Mouse (Mus musculus) lung, embryonic 16.5 days (tissue): ENCODE measurements around the gene Plekhb2. TPM values are rescaled to one million over a fixed set of nuclear protein-coding genes. Genes with fewer than 3 reads are reported as not detected.

Experiments used
- ATAC-seq: fragments of 200-750 bp; cut with Nextera tagmentation; 2 replicates; pipeline ENCODE4 v1.8.0; 2017; ENCODE audit warnings: low read depth, mild to moderate bottlenecking, moderate library complexity
- H3K27ac ChIP-seq: fragments of 300-500 bp; sonication (generic); 2 replicates; pipeline ENCODE4 v1.5.1; 2014; ENCODE audit warnings: mild to moderate bottlenecking, control low read depth, low read length
- H3K27me3 ChIP-seq: fragments of 300-500 bp; sonication (generic); 2 replicates; pipeline ENCODE4 v1.6.1; 2014; ENCODE audit warnings: low read depth, low read length, mixed read lengths; ENCODE audit not compliant: control insufficient read depth, insufficient read depth
- H3K36me3 ChIP-seq: fragments of 300-500 bp; sonication (generic); 2 replicates; pipeline ENCODE4 v1.6.1; 2014; ENCODE audit warnings: low read length; ENCODE audit not compliant: control insufficient read depth, insufficient read depth
- H3K4me1 ChIP-seq: fragments of 300-500 bp; sonication (generic); replicated peaks from 2 replicates; pipeline ENCODE4 v1.6.1; 2014; ENCODE audit warnings: low read length, mixed read lengths; ENCODE audit not compliant: control insufficient read depth, insufficient read depth
- H3K4me2 ChIP-seq: fragments of 300-500 bp; sonication (generic); 2 replicates; pipeline ENCODE4 v1.6.1; 2014; ENCODE audit warnings: low read depth, low read length, control low read depth
- H3K4me3 ChIP-seq: fragments of 300-500 bp; sonication (generic); 2 replicates; pipeline ENCODE4 v1.5.1; 2014; ENCODE audit warnings: mild to moderate bottlenecking, low read length, control low read depth
- H3K9ac ChIP-seq: fragments of 300-500 bp; sonication (generic); 2 replicates; pipeline ENCODE4 v1.6.1; 2014; ENCODE audit warnings: low read length, control low read depth
- H3K9me3 ChIP-seq: fragments of 300-500 bp; sonication (generic); 2 replicates; pipeline ENCODE4 v1.6.1; 2016; ENCODE audit warnings: low read length; ENCODE audit not compliant: control insufficient read depth
- WGBS: fragments of 180-500 bp; shearing (Covaris S2); extraction: QIAGEN DNeasy Blood & Tissue Kit; methylation state at CpG from one replicate; pipeline ENCODE4 v1.1.7; 2014; 5-methylcytosine and 5-hydroxymethylcytosine counted together
- polyA plus RNA-seq: library from polyadenylated mRNA; unstranded; fragments of >200 nt; fragmentation: Nextera tagmentation; extraction: Ambion mirVana; gene quantifications from 2 replicates; pipeline ENCODE4 v1.2.1, GENCODE M21; 2015

The Plekhb2 gene
- polyA plus RNA-seq, 1 experiment from 2014 or later, result 35.7 TPM

DNA sequence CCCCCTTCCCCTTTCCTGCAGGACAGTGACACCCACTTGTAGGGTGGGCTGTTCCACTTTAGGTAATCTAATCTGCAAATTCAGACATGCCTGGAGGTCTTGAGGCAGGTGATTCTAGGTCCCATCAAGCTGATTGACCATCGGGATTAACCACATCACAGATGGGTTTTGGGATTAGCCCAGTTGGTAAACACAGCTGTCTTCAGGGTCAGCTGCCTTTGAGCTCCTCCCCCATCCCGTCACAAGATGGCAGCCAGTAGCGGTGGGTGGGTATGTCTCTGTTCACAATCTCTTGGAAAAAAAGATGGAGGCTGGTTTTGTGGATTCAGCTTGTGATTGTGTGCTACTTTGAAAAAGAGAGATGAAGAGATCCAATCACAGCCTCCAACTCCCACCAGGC is 10.0 kb downstream of the Plekhb2 start:
- Histone ChIP-seq H3K4me1 (no peaks in the 10 kb centered on the region; the same call in 1 of the 2 replicates), H3K9ac (no peak overlapping the region)
- WGBS, result 79% methylated on average over 3 of the region's 3 CpGs

DNA sequence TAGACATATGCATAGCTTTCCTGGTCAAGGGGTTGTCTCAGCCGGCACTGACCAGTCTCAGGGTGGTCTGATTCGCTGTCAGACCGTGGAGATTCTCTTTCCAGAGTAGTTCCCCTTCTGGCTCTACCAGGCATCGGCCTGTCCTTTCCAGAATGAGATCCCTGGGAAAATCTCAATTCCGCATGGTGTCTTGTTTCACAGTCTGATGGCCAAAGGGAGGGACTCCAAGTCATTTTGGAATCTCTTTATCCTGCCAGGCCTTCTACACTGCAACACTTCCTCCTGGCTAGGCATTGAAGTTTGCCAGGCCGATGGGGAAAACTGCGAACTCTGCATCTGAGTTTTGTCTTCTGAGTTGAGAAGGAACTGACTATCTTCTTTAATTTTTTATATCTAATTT is 10.4 kb downstream of the Plekhb2 start:
- Histone ChIP-seq H3K9ac (no peak overlapping the region), H3K4me3 (no peak overlapping the region), H3K27ac (no peak overlapping the region), H3K4me2 (no peak overlapping the region), H3K27me3 (no peaks in the 10 kb centered on the region), H3K36me3 (no peaks in the 10 kb centered on the region), H3K9me3 (no peaks in the 10 kb centered on the region), H3K4me1 (no peaks in the 10 kb centered on the region; the same call in 1 of the 2 replicates)
- 82% methylated on average over 7 of the region's 7 CpGs for WGBS
- ATAC-seq, result no peak

More for the DNA sequence above, 10.0 kb downstream of the Plekhb2 start:
- H3K36me3 ChIP-seq, result no peaks in the 10 kb centered on the region
- H3K9me3 ChIP-seq, result no peaks in the 10 kb centered on the region
- H3K27ac ChIP-seq, result no peak overlapping the region
- H3K27me3 ChIP-seq, result no peaks in the 10 kb centered on the region
- H3K4me2 ChIP-seq, result no peak overlapping the region
- H3K4me3 ChIP-seq, result no peak overlapping the region
- no peak for ATAC-seq

DNA sequence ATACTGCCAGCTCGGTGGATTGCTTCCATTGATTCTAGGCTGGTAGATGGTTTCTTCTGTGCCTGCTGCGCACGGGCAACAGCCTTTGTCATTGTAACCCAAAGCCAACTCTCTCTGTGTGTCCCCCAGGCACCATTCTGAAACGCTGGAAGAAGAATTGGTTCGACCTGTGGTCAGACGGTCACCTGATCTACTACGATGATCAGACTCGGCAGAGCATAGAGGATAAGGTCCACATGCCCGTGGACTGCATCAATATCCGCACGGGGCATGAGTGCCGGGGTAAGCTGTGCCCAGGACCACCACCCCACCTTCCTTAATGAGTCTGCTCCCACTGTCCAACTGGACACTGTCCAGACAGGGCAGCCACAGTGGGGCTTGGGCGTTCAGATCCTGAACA is 13.1 kb downstream of the Plekhb2 start:
- 91% methylated on average over 13 of the region's 13 CpGs for WGBS
- Histone ChIP-seq H3K4me1 (no peaks in the 10 kb centered on the region; the same call in 1 of the 2 replicates), H3K9ac (no peak overlapping the region), H3K9me3 (no peaks in the 10 kb centered on the region), H3K4me3 (no peak overlapping the region), H3K36me3 (no peaks in the 10 kb centered on the region), H3K27ac (no peak overlapping the region), H3K27me3 (no peaks in the 10 kb centered on the region), H3K4me2 (no peak overlapping the region)
- no peak for ATAC-seq

DNA sequence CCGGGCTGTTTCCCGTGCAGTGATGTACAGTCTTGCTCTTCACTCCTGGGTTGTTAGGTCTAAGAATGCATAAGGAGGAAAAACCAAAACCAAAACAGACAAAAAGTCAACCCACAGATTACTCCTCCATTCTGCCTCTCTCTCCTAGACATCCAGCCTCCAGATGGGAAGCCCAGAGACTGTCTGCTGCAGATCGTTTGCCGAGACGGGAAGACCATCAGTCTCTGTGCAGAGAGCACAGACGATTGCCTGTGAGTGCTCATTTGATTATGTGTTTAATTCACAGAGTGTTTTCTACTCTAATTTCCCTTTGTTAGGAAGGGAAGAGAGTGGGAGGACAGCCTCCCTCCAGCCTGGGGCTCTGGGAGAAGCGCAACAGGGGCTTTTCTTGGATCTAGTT is 13.5 kb downstream of the Plekhb2 start:
- Histone ChIP-seq H3K36me3 (no peaks in the 10 kb centered on the region), H3K4me3 (no peak overlapping the region), H3K27ac (peak overlapping the region; percentile 45), H3K4me2 (no peak overlapping the region), H3K27me3 (no peaks in the 10 kb centered on the region), H3K4me1 (no peaks in the 10 kb centered on the region; the same call in 1 of the 2 replicates), H3K9me3 (no peaks in the 10 kb centered on the region), H3K9ac (no peak overlapping the region)
- no peak for ATAC-seq
- 73% methylated on average over 7 of the region's 7 CpGs for WGBS

DNA sequence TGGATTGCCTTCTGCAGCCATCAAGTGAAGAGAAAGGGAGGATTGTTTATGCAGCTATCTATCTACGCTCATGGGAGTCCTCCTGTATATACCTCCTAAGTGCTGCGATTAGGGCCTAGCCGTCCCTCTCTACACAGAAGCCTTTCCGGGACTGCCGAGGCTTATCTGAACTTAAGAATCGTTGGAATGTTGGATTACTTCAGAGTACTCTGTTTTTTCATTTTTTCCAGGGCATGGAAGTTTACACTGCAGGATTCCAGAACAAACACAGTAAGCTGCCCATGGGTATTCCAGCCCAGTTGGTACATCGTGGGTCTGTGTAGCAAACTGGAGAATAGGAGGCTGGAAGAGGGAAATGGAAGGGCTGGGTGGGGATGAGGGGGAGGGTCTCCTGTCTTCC is 14.5 kb downstream of the Plekhb2 start:
- no peaks in the 10 kb centered on the region for H3K9me3 ChIP-seq
- H3K4me2 ChIP-seq, result no peak overlapping the region
- H3K36me3 ChIP-seq, result no peaks in the 10 kb centered on the region
- WGBS, result 25% methylated on average over 7 of the region's 7 CpGs
- peak; percentile 83 for ATAC-seq
- H3K27ac ChIP-seq, result peak overlapping the region; percentile 84
- no peak overlapping the region for H3K9ac ChIP-seq
- no peaks in the 10 kb centered on the region; the same call in 1 of the 2 replicates for H3K4me1 ChIP-seq
- H3K4me3 ChIP-seq, result no peak overlapping the region
- H3K27me3 ChIP-seq, result no peaks in the 10 kb centered on the region

DNA sequence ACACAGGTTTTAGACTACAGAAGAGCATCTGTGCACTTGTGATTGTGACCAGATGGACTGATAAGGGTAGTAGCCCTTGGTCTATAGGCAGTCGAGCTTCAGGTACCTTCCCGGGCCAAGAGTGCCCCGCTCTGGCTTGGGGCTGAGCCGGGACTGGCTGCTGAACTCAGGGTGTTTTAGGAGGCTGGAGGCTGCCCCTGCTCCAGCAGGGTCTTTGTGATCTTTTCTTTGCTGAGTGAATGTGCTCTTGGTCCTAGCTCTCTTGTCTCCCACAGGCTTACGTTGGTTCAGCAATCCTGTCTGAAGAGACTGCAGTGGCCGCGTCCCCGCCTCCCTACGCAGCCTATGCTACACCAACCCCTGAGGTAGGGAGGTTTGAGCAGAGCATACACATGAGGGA is 16.1 kb downstream of the Plekhb2 start:
- Histone ChIP-seq H3K9me3 (no peaks in the 10 kb centered on the region), H3K36me3 (no peaks in the 10 kb centered on the region), H3K4me3 (no peak overlapping the region), H3K9ac (no peak overlapping the region), H3K27ac (no peak overlapping the region), H3K4me1 (no peaks in the 10 kb centered on the region; the same call in 1 of the 2 replicates), H3K4me2 (no peak overlapping the region), H3K27me3 (no peaks in the 10 kb centered on the region)
- 73% methylated on average over 9 of the region's 9 CpGs for WGBS
- no peak for ATAC-seq

DNA sequence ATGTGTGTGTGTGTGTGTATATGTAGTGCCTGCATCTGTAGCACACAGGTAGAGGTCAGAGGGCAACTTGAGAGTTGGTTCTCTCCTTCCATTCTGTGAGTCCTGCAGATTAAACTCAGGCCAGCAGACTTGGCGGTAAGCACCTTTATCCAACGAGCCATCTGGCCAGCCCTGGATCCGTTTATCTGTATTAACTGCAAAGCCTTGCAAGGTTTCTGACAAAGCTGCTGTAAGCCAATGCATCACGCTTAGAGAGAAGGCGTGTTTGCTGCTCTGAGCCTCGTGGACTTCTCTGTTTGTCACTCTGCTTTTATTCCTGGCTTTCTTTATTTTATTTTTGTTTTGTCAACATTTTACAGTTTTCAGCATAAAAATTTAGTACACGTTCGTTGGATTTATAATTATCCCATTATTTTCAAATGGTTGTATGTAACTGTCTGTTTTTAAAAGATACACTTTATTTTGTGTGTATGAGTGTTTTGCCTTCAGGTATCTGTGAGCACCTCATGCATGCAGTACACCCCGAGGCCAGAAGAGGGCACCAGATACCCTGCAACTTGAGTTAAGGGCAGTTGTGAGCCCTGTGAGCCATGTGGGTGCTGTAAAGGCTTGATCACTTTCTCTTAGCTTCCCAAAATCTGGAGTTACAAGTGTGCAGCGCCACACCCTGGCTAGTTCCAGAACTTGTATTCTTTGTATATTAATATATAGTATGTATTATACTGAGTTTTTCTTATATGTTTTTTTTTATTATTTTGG is 17.2 kb downstream of the Plekhb2 start:
- no peaks in the 10 kb centered on the region for H3K9me3 ChIP-seq
- peak; percentile 56 for ATAC-seq
- H3K36me3 ChIP-seq, result no peaks in the 10 kb centered on the region
- H3K4me2 ChIP-seq, result no peak overlapping the region
- no peaks in the 10 kb centered on the region; the same call in 1 of the 2 replicates for H3K4me1 ChIP-seq
- H3K27me3 ChIP-seq, result no peaks in the 10 kb centered on the region
- no peak overlapping the region for H3K27ac ChIP-seq
- no peak overlapping the region for H3K9ac ChIP-seq
- WGBS, result 54% methylated on average over 10 of the region's 10 CpGs
- H3K4me3 ChIP-seq, result no peak overlapping the region

DNA sequence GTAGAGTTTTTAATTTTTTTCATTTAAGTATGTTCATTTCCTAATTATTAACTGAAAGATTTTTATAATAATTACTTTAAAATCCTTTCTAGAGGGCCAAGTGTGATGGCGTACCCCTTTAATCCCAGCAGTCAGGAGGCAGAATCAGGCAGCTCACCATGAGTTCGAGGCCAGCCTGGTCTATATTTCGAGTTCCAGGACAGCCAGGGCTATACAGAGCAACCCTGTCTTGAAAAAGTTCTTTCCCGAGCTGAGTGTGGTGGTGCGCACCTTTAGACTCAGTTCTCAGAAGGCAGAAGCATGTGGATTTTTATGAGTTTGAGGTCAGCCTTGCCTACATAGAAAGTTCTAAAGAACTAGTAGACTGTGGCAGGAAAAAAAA is 17.8 kb downstream of the Plekhb2 start:
- Histone ChIP-seq H3K4me1 (no peaks in the 10 kb centered on the region; the same call in 1 of the 2 replicates), H3K9me3 (no peaks in the 10 kb centered on the region), H3K27me3 (no peaks in the 10 kb centered on the region), H3K27ac (no peak overlapping the region), H3K36me3 (no peaks in the 10 kb centered on the region), H3K4me2 (no peak overlapping the region), H3K4me3 (no peak overlapping the region), H3K9ac (no peak overlapping the region)
- ATAC-seq, result no peak
- 89% methylated on average over 5 of the region's 5 CpGs for WGBS

DNA sequence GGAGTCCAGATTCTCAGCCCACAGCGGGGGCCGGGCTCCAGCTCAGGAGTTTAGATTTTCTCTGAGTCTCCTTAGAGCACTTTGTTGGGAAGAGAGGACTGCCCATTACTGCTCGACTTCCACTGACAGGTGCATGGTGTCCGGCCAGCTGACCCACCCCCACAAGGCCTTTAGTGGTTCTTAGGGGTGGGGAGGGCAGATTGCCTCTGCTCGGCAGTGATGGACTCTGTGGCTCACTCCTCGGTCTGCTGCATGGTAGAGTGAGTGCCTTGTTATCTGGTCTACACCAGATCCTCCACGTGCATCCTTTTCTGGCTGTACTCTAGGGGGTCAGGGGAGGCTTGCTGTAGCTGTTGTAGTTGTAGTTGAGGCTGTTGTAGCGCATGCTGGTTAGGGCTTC is 18.6 kb downstream of the Plekhb2 start:
- Histone ChIP-seq H3K4me2 (no peak overlapping the region), H3K4me1 (no peaks in the 10 kb centered on the region; the same call in 1 of the 2 replicates)
- ATAC-seq, result no peak

More for the DNA sequence above, 18.6 kb downstream of the Plekhb2 start:
- 85% methylated on average over 8 of the region's 8 CpGs for WGBS
- H3K27ac ChIP-seq, result no peak overlapping the region
- no peak overlapping the region for H3K4me3 ChIP-seq
- no peaks in the 10 kb centered on the region for H3K9me3 ChIP-seq
- no peak overlapping the region for H3K9ac ChIP-seq
- H3K36me3 ChIP-seq, result no peaks in the 10 kb centered on the region
- no peaks in the 10 kb centered on the region for H3K27me3 ChIP-seq
